Mouse (Mus musculus): ENCODE measurements around the gene Zfp451. TPM values are rescaled to one million over a fixed set of nuclear protein-coding genes. Genes with fewer than 3 reads are reported as not detected.

The Zfp451 gene
- polyA plus RNA-seq, 1 experiment: 11.3 TPM

GRCm38 (mm10) chr1:33712026-33712425 lies 102.4 kb downstream of the Zfp451 start:
- Histone ChIP-seq H3K27me3 (ENCODE audit: control insufficient read depth, insufficient read depth, low read length) (no peaks in the 10 kb centered on the region), H3K27ac (ENCODE audit: control insufficient read depth, insufficient read depth, low read length) (no peak overlapping the region), H3K4me1 (replicated peaks; ENCODE audit: control insufficient read depth, insufficient read depth, low read length) (no peaks in the 10 kb centered on the region), H3K4me3 (ENCODE audit: control insufficient read depth, insufficient read depth, low read length) (no peak overlapping the region), H3K36me3 (ENCODE audit: control insufficient read depth, insufficient read depth, low read length) (no peaks in the 10 kb centered on the region)
- TF ChIP-seq POLR2A (IDR thresholded peaks at IDR 0.05; ENCODE audit: control insufficient read depth, extremely low read depth, insufficient read depth, low read length, poor library complexity) (no peak), CTCF (IDR thresholded peaks at IDR 0.05; ENCODE audit: borderline replicate concordance, control insufficient read depth, extremely low read depth, insufficient read depth, low read length, poor library complexity) (no peak)
- no peak for DNase-seq
- 95% methylated on average over 5 of the region's 5 CpGs for WGBS

Other genes with a start within 250 kb of the Zfp451 start
- gene Prim2, start 144.8 kb downstream of the Zfp451 start, polyA plus RNA-seq (2012; rRNA removed): 16.2 and 18.6 TPM in 2 replicates
- 3.4 and 4.9 TPM in 2 replicates for gene Rab23, start 94.7 kb downstream of the Zfp451 start, polyA plus RNA-seq (2012; rRNA removed)
- 12.4 and 13.7 TPM in 2 replicates for gene Bag2, start 56.8 kb downstream of the Zfp451 start, polyA plus RNA-seq (2012; rRNA removed)
- 0.41 and 0.55 TPM in 2 replicates for gene Bend6, start 93.2 kb upstream of the Zfp451 start, polyA plus RNA-seq (2012; rRNA removed)
- 23.1 and 24.2 TPM in 2 replicates for gene Dst, start 93.6 kb upstream of the Zfp451 start, polyA plus RNA-seq (2012; rRNA removed)